ENCODE assay signal across 19 mouse cellular contexts in the genomic region with DNA sequence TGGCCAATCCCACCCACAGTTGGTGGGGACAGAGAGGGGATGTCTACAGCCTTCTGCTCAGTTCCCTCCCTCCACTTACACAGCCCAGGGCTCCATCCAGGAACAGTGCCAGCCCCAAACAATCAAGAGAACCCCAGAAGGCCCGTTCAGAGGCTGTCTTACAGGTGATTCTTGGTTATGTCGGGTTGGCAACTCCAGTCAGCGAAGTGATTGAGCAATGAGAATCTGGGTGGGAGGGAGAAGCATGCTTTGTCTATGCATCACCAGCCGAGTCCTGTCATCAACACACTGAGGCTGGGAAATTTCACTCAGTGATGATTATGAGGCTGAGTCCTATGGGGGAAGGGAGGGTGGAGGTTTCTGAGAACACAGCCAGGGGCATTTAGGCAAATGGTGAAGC.
DNase-seq lines count a peak whose midpoint lies in the region; ATAC-seq lines count a peak whose summit lies in the region.
"Had no signal": no experiment of that assay in that cellular context is flagged by ENCODE, and none has a peak within 500 bp of the region (broad histone marks: within the 10 kb centered on the region; RNA-seq: fewer than 3 reads in every experiment).

No protein-coding gene starts in this region.

- DNase-seq in heart, adult 11 months: peak; percentile 89
- no peak for DNase-seq in heart, adult 8-10 months (ENCODE audit: low spot score)
- DNase-seq in midbrain, embryonic 11.5 days (ENCODE audit: low spot score, missing footprints): peak; percentile 51
- no peak for DNase-seq in midbrain, embryonic 10.5 days (ENCODE audit: low spot score)
- DNase-seq in fibroblast of lung, adult 2 months (ENCODE audit: low read depth): peak; percentile 87
- peak; percentile 31 for DNase-seq in lung, postnatal 36 days
- no peak for DNase-seq in kidney, adult 9 months
- no peak for DNase-seq in layer of hippocampus, postnatal 14 days (ENCODE audit: low spot score in 2 of 2)
- DNase-seq: cerebellum, adult 2 months; gastrocnemius, postnatal 36 days; kidney, adult 2 months; kidney, postnatal 14 days; liver, postnatal 0 days; retina, postnatal 1 day had no signal

- no peaks in the 10 kb centered on the region for H3K9me3 ChIP-seq in midbrain, embryonic 11.5 days (ENCODE audit: control insufficient read depth, low read length)
- H3K9me3 ChIP-seq in midbrain, embryonic 10.5 days (replicated peaks): no peaks in the 10 kb centered on the region
- H3K9me3 ChIP-seq: forebrain, embryonic 15.5 days; heart, embryonic 13.5 days; limb, embryonic 10.5 days; stomach, embryonic 15.5 days had no signal

- WGBS in midbrain, embryonic 11.5 days: 72% methylated on average over 4 of the region's 4 CpGs
- WGBS in midbrain, embryonic 10.5 days: 76% methylated on average over 4 of the region's 4 CpGs

- ATAC-seq in midbrain, embryonic 11.5 days (ENCODE audit: low FRiP score): no peak
- ATAC-seq: forebrain, embryonic 15.5 days; liver, postnatal 0 days had no signal

- no peaks in the 10 kb centered on the region for H3K36me3 ChIP-seq in midbrain, embryonic 11.5 days (ENCODE audit: control insufficient read depth, insufficient read depth, low read length)
- H3K36me3 ChIP-seq in midbrain, embryonic 10.5 days: no peaks in the 10 kb centered on the region
- H3K36me3 ChIP-seq: forebrain, embryonic 15.5 days; heart, embryonic 13.5 days; limb, embryonic 10.5 days; stomach, embryonic 15.5 days had no signal

- H3K4me2 ChIP-seq in midbrain, embryonic 11.5 days: no peak overlapping the region
- H3K4me2 ChIP-seq: forebrain, embryonic 15.5 days; heart, embryonic 13.5 days; stomach, embryonic 15.5 days had no signal

- H3K4me3 ChIP-seq in midbrain, embryonic 11.5 days (ENCODE audit: low read depth, low read length): no peak overlapping the region
- no peak overlapping the region for H3K4me3 ChIP-seq in midbrain, embryonic 10.5 days
- H3K4me3 ChIP-seq: forebrain, embryonic 15.5 days; heart, embryonic 13.5 days; layer of hippocampus, adult 2 months; limb, embryonic 10.5 days; stomach, embryonic 15.5 days had no signal

- H3K4me1 ChIP-seq in midbrain, embryonic 11.5 days (ENCODE audit: control insufficient read depth, insufficient read depth, low read length): no peaks in the 10 kb centered on the region
- no peaks in the 10 kb centered on the region for H3K4me1 ChIP-seq in midbrain, embryonic 10.5 days
- H3K4me1 ChIP-seq: forebrain, embryonic 15.5 days; heart, embryonic 13.5 days; limb, embryonic 10.5 days; stomach, embryonic 15.5 days had no signal

- no peak overlapping the region for H3K27ac ChIP-seq in midbrain, embryonic 11.5 days (ENCODE audit: low read depth, low read length)
- no peak overlapping the region for H3K27ac ChIP-seq in midbrain, embryonic 10.5 days (replicated peaks)
- H3K27ac ChIP-seq: forebrain, embryonic 15.5 days; heart, embryonic 13.5 days; layer of hippocampus, adult 2 months; limb, embryonic 10.5 days; stomach, embryonic 15.5 days had no signal

- no peaks in the 10 kb centered on the region for H3K27me3 ChIP-seq in midbrain, embryonic 11.5 days (ENCODE audit: control insufficient read depth, insufficient read depth, low read length)
- H3K27me3 ChIP-seq in midbrain, embryonic 10.5 days (ENCODE audit: low read depth, poor library complexity, severe bottlenecking): no peaks in the 10 kb centered on the region
- H3K27me3 ChIP-seq: forebrain, embryonic 15.5 days; heart, embryonic 13.5 days; stomach, embryonic 15.5 days had no signal

- H3K9ac ChIP-seq in midbrain, embryonic 11.5 days (ENCODE audit: low read length): no peak overlapping the region
- H3K9ac ChIP-seq: forebrain, embryonic 15.5 days; heart, embryonic 13.5 days; liver, postnatal 0 days; stomach, embryonic 15.5 days had no signal

Comparison
In these comparisons a context has a peak if more than half of its experiments do, and no peak if none do; other contexts are left out.
1. DNase-seq: peak in heart, adult 11 months (single experiment), midbrain, embryonic 11.5 days (single experiment), fibroblast of lung, adult 2 months (single experiment) and lung, postnatal 36 days (single experiment); none in heart, adult 8-10 months (single experiment), midbrain, embryonic 10.5 days (single experiment), kidney, adult 9 months (single experiment) and layer of hippocampus, postnatal 14 days (0 of 2).